Mouse (Mus musculus) liver, embryonic 13.5 days (tissue): ENCODE results near the gene Acyp2. TPM values are rescaled to one million over a fixed set of nuclear protein-coding genes. Genes with fewer than 3 reads are reported as not detected.

Experiments
- ATAC-seq: fragments of 200-750 bp; cut with Nextera tagmentation; 2 replicates; pipeline ENCODE4 v1.8.0; 2017; ENCODE audit warnings: low read depth, mild to moderate bottlenecking, moderate number of reproducible peaks, moderate library complexity
- DNase-seq: peaks from one replicate; pipeline ENCODE4 v3.0.0; 2022
- H3K27ac ChIP-seq: fragments of 300-500 bp; sonication (generic); 2 replicates; pipeline ENCODE4 v1.5.1; 2015; ENCODE audit warnings: moderate library complexity, mild to moderate bottlenecking, inconsistent platforms
- H3K27me3 ChIP-seq: fragments of 300-500 bp; sonication (generic); 2 replicates; pipeline ENCODE4 v1.6.1; 2015; ENCODE audit warnings: mild to moderate bottlenecking, inconsistent platforms
- H3K36me3 ChIP-seq: fragments of 300-500 bp; sonication (generic); 2 replicates; pipeline ENCODE4 v1.6.1; 2015; ENCODE audit warnings: mild to moderate bottlenecking, inconsistent platforms
- H3K4me1 ChIP-seq: fragments of 300-500 bp; sonication (generic); replicated peaks from 2 replicates; pipeline ENCODE4 v1.6.1; 2015; ENCODE audit warnings: inconsistent platforms
- H3K4me2 ChIP-seq: fragments of 300-500 bp; sonication (generic); 2 replicates; pipeline ENCODE4 v1.6.1; 2015; ENCODE audit warnings: inconsistent platforms, mild to moderate bottlenecking, moderate library complexity
- H3K4me3 ChIP-seq: fragments of 300-500 bp; sonication (generic); replicated peaks from 2 replicates; pipeline ENCODE4 v1.5.1; 2015; ENCODE audit warnings: mild to moderate bottlenecking, inconsistent platforms
- H3K9ac ChIP-seq: fragments of 300-500 bp; sonication (generic); 2 replicates; pipeline ENCODE4 v1.6.1; 2015; ENCODE audit warnings: mild to moderate bottlenecking, inconsistent platforms
- H3K9me3 ChIP-seq: fragments of 300-500 bp; sonication (generic); replicated peaks from 2 replicates; pipeline ENCODE4 v1.6.1; 2016; ENCODE audit warnings: inconsistent platforms
- WGBS: fragments of 180-500 bp; shearing (Covaris S2); methylation state at CpG from one replicate; pipeline ENCODE4 v1.1.7; 2015; ENCODE audit not compliant: insufficient replicate concordance; 5-methylcytosine and 5-hydroxymethylcytosine counted together
- polyA plus RNA-seq: library from polyadenylated mRNA; unstranded; fragments of >200 nt; fragmentation: Nextera tagmentation; extraction: Ambion mirVana; gene quantifications from 2 replicates; pipeline ENCODE4 v1.2.1, GENCODE M21; 2015

The Acyp2 gene
- 6.0 and 6.8 TPM in 2 replicates for polyA plus RNA-seq

DNA sequence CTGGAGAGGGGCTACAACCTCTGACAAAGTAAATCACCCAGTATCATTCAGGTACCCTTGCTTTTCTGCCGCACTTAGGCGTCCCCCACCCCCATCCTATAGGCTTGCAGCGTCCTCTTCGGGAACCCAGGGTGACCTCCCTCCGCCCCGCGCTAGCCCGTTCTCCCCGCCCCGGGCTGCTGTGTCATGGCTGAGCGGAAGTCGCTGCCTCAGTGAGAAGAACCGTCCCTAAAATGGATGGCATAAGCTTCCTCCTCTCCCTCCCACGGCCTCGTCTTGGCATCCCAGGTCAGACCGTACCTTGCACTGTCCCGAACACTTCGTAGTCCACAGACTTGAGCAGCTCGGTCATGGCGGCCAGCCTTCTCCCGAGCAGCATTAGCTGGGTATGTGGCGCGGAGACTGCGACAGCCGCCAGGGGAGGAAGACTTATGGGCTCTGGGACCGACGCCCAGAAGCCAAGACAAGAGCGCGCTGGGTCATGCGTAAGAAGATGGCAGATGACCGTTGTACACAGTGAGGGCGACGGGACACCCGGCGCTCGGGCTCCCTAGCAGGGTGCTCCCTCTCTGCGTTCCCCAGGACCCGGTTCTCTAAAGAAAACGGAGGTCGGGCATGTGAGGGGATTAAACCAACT is at the start of gene Acyp2:
Gene Acyp2 (minus strand): TSS at position 587 of the 637 bp plus-strand sequence.
- H3K27me3 ChIP-seq = no peaks in the 10 kb centered on the region
- H3K4me2 ChIP-seq = peak within 1 kb of the TSS; percentile 74
- no peaks in the 10 kb centered on the region for H3K36me3 ChIP-seq
- H3K4me3 ChIP-seq = peak within 1 kb of the TSS; percentile 67
- H3K9me3 ChIP-seq = no peaks in the 10 kb centered on the region
- peak within 1 kb of the TSS; percentile 78 for H3K9ac ChIP-seq
- DNase-seq = peak; percentile 84
- WGBS = under 1% methylated on average over 40 of the region's 40 CpGs
- peak; percentile 99 for ATAC-seq
- H3K4me1 ChIP-seq = peaks cover 3% of the 10 kb centered on the region; the same call in 1 of the 2 replicates
- peak within 1 kb of the TSS; percentile 83 for H3K27ac ChIP-seq

GRCm38 (mm10) chr11:30689421-30689820 is 40.0 kb upstream of the Acyp2 start:
- no peaks in the 10 kb centered on the region for H3K4me1 ChIP-seq
- 63% methylated on average over 1 of the region's 1 CpGs for WGBS
- H3K27ac ChIP-seq = no peak overlapping the region
- H3K9me3 ChIP-seq = no peaks in the 10 kb centered on the region
- DNase-seq (no peak), ATAC-seq (no peak)
- H3K27me3 ChIP-seq = no peaks in the 10 kb centered on the region
- no peak overlapping the region for H3K4me2 ChIP-seq
- no peak overlapping the region for H3K4me3 ChIP-seq
- H3K9ac ChIP-seq = no peak overlapping the region
- no peaks in the 10 kb centered on the region for H3K36me3 ChIP-seq

DNA sequence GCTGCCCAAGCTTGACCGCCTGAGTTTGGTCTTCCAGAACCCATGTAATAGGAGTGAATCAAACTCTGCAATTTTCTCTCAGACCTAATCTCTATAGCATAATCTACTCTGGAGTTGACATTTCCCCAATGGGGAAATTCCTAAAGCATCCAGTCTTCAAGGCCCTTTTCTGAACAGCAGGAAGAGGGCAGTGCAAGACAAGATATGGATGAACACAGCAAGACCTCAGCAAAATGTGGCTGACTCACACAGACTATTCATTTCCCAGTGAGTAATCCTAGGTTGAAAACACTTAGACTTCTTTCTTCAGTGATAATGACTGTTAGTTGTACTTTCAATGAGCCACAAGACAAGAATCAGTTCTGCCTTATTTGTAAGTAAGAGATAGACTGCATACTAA is 26.7 kb upstream of the Acyp2 start:
- Histone ChIP-seq H3K36me3 (no peaks in the 10 kb centered on the region), H3K27me3 (no peaks in the 10 kb centered on the region), H3K9me3 (no peaks in the 10 kb centered on the region), H3K27ac (no peak overlapping the region), H3K4me1 (no peaks in the 10 kb centered on the region), H3K9ac (no peak overlapping the region), H3K4me3 (no peak overlapping the region), H3K4me2 (no peak overlapping the region)
- ATAC-seq (no peak), DNase-seq (no peak)
- 67% methylated on average over 1 of the region's 1 CpGs for WGBS

- H3K4me1 ChIP-seq = no peaks in the 10 kb centered on the region
- H3K4me3 ChIP-seq = no peak overlapping the region
- no peaks in the 10 kb centered on the region for H3K36me3 ChIP-seq
- H3K4me2 ChIP-seq = no peak overlapping the region
- H3K27me3 ChIP-seq = no peaks in the 10 kb centered on the region
- DNase-seq = no peak
- WGBS = 25% methylated on average over 1 of the region's 1 CpGs
- no peak overlapping the region for H3K9ac ChIP-seq
- ATAC-seq = no peak
- no peaks in the 10 kb centered on the region for H3K9me3 ChIP-seq
- no peak overlapping the region for H3K27ac ChIP-seq
Measured at GRCm38 (mm10) chr11:30672719-30673118, 23.3 kb upstream of the Acyp2 start.

GRCm38 (mm10) chr11:30663001-30663400 is 13.6 kb upstream of the Acyp2 start:
- H3K4me3 ChIP-seq = no peak overlapping the region
- H3K4me2 ChIP-seq = no peak overlapping the region
- no peak for DNase-seq
- no peaks in the 10 kb centered on the region for H3K9me3 ChIP-seq
- H3K36me3 ChIP-seq = no peaks in the 10 kb centered on the region
- no peak overlapping the region for H3K9ac ChIP-seq
- H3K27ac ChIP-seq = no peak overlapping the region
- no peaks in the 10 kb centered on the region for H3K27me3 ChIP-seq
- ATAC-seq = no peak
- 63% methylated on average over 3 of the region's 3 CpGs for WGBS
- no peaks in the 10 kb centered on the region for H3K4me1 ChIP-seq

- 50% methylated on average over 2 of the region's 2 CpGs for WGBS
- Histone ChIP-seq H3K4me1 (no peaks in the 10 kb centered on the region), H3K27me3 (no peaks in the 10 kb centered on the region), H3K4me3 (no peak overlapping the region), H3K9ac (no peak overlapping the region), H3K4me2 (no peak overlapping the region), H3K36me3 (no peaks in the 10 kb centered on the region), H3K27ac (no peak overlapping the region), H3K9me3 (no peaks in the 10 kb centered on the region)
- ATAC-seq (no peak), DNase-seq (no peak)
Measured at GRCm38 (mm10) chr11:30662591-30662990, 13.2 kb upstream of the Acyp2 start.

DNA sequence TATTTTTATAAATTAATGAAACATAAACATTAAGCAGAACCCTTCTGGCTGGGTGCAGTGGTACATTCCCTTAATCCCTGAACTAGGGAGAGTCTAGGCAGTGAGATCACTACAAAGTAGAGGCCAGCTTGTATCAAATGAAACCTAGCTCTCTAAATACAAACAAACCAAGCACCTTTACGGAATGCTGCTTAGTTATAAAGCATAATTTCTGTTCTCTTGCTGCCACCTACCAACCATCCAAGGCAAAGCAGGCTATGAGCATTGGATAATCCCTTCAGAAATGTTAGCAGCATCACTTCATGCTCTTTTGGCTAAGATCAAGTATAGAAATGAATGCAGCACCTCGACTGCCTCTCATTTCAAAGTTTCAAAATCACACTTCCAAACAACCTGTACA is 7.7 kb upstream of the Acyp2 start:
- H3K9me3 ChIP-seq = no peaks in the 10 kb centered on the region
- H3K27me3 ChIP-seq = no peaks in the 10 kb centered on the region; the same call in 1 of the 2 replicates
- H3K36me3 ChIP-seq = no peaks in the 10 kb centered on the region
- H3K4me1 ChIP-seq = no peaks in the 10 kb centered on the region
- H3K4me2 ChIP-seq = no peak overlapping the region
- DNase-seq = no peak
- 21% methylated on average over 2 of the region's 2 CpGs for WGBS
- no peak overlapping the region for H3K9ac ChIP-seq
- H3K4me3 ChIP-seq = no peak overlapping the region
- no peak overlapping the region for H3K27ac ChIP-seq
- no peak for ATAC-seq

DNA sequence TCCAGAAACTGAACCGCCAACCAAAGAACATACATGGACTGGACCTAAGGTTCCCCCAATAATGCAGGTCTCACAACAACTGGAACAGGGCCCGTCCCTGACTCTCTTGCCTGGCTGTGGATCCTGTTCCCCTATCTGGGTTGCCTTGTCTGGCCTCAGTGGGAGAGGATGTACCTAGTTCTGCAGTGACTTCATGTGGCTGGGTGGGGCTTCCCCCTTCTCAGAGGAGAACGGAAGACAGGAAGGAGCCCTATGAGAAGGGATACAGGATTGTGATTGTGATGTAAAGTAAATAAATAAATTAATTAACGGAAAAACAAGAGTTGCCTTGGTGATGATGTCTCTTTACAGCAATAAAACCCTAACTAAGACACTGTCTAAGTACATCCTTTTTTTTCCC is 6.7 kb upstream of the Acyp2 start:
- no peak overlapping the region for H3K27ac ChIP-seq
- no peaks in the 10 kb centered on the region for H3K4me1 ChIP-seq
- no peaks in the 10 kb centered on the region for H3K36me3 ChIP-seq
- WGBS = 49% methylated on average over 4 of the region's 4 CpGs
- H3K9me3 ChIP-seq = no peaks in the 10 kb centered on the region
- ATAC-seq = no peak
- no peak for DNase-seq
- no peak overlapping the region for H3K4me3 ChIP-seq
- H3K9ac ChIP-seq = no peak overlapping the region
- no peaks in the 10 kb centered on the region; the same call in 1 of the 2 replicates for H3K27me3 ChIP-seq
- no peak overlapping the region for H3K4me2 ChIP-seq

- Histone ChIP-seq H3K4me1 (peaks cover 3% of the 10 kb centered on the region; the same call in 1 of the 2 replicates), H3K4me3 (no peak overlapping the region), H3K36me3 (no peaks in the 10 kb centered on the region), H3K27me3 (no peaks in the 10 kb centered on the region; the same call in 1 of the 2 replicates), H3K9ac (no peak overlapping the region), H3K27ac (no peak overlapping the region), H3K4me2 (no peak overlapping the region), H3K9me3 (no peaks in the 10 kb centered on the region)
- ATAC-seq (no peak), DNase-seq (no peak)
- 91% methylated on average over 1 of the region's 1 CpGs for WGBS
Measured at GRCm38 (mm10) chr11:30650416-30650815, 1.0 kb upstream of the Acyp2 start.

DNA sequence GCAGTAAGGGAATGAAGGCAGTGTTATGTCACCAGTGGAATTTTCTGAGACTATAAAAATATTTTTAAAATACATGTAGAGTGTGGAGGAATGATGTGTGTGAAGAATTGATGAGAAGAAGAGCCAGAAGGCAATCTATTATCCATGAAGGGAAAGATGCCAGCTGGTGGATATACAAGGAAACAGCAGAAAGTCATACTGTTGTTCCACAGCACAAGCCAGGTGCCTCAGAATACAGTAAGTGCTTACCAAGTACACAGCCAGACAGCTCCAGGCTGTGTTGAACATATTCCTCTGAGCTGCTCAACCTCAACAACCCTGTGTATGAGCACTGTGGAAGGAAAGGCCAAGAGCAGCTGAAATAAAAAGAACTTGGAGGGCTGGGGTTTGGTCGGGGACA is 13.7 kb downstream of the Acyp2 start:
- H3K9me3 ChIP-seq = no peaks in the 10 kb centered on the region
- H3K4me1 ChIP-seq = no peaks in the 10 kb centered on the region
- no peak overlapping the region for H3K4me3 ChIP-seq
- no peaks in the 10 kb centered on the region for H3K27me3 ChIP-seq
- ATAC-seq (no peak), DNase-seq (no peak)
- WGBS = 73% methylated on average over 1 of the region's 1 CpGs
- H3K36me3 ChIP-seq = no peaks in the 10 kb centered on the region
- no peak overlapping the region for H3K4me2 ChIP-seq
- H3K9ac ChIP-seq = no peak overlapping the region
- H3K27ac ChIP-seq = no peak overlapping the region

DNA sequence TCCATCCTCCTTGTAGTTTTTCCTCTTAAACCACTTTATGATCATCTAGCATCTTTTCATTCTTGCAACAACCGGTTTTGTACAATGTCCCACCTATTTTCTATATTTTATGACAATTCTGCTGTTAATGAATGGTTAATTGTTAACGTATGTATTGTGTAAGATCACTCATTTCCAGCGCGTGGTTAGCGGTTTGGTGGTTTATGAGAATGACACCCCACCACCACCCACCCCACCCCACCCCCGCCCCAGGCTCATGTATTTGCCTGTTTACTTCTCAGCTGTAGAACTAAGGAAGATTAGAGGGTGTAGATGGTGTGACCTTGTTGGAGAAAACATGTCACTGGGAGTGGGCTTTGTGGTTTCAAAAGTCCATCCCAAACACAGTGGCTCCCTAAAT is 18.9 kb downstream of the Acyp2 start:
- Histone ChIP-seq H3K4me2 (no peak overlapping the region), H3K9me3 (no peaks in the 10 kb centered on the region), H3K36me3 (no peaks in the 10 kb centered on the region), H3K4me3 (no peak overlapping the region), H3K27ac (no peak overlapping the region), H3K4me1 (no peaks in the 10 kb centered on the region), H3K27me3 (no peaks in the 10 kb centered on the region), H3K9ac (no peak overlapping the region)
- ATAC-seq = no peak
- DNase-seq = no peak
- WGBS = 43% methylated on average over 6 of the region's 6 CpGs

DNA sequence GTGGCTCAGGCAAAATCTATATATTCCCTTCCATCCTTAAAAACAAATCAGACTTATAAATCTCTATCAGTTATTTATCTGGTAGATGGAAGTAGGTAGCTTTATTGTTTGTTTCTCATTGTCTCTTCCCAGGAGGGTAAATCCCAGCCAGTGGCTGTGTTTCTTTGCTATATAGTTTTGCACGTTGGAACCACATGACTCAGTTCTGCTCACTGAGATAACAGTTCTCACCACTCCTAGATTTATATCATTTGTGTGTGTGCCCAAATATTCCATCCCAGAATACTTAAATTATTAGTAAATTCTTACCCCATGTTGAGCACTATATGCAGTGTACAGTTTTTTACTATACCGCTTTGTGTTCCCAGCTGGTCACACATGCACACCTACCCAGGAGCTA is 26.2 kb downstream of the Acyp2 start:
- WGBS = 55% methylated on average over 2 of the region's 2 CpGs
- H3K9me3 ChIP-seq = no peaks in the 10 kb centered on the region
- H3K9ac ChIP-seq = no peak overlapping the region
- H3K27me3 ChIP-seq = no peaks in the 10 kb centered on the region
- H3K4me3 ChIP-seq = no peak overlapping the region
- DNase-seq (no peak), ATAC-seq (peak; percentile 55)
- no peak overlapping the region for H3K4me2 ChIP-seq
- H3K4me1 ChIP-seq = peaks cover 30% of the 10 kb centered on the region
- H3K27ac ChIP-seq = no peak overlapping the region
- no peaks in the 10 kb centered on the region for H3K36me3 ChIP-seq
